Mouse (Mus musculus) gastrocnemius, postnatal 36 days (tissue): Measurements from ENCODE around the gene Pradc1. TPM values are rescaled to one million over a fixed set of nuclear protein-coding genes. Genes with fewer than 3 reads are reported as not detected.
"Not testable (repeated sequence)": the region's sequence is repeated elsewhere in the genome, so short reads cannot be mapped to it uniquely, and the experiment has no call there.

ENCODE experiments used
- DNase-seq, 2 experiments: peaks; one replicate each; pipeline ENCODE4 v3.0.0; 2022
- intact Hi-C: fragments of 180-260 bp; cut with DNase I; formaldehyde crosslinking; loops from one replicate; pipeline ENCODE4 v1.15.1; 2025
- total RNA-seq, 2 experiments: library from RNA; stranded (reverse); gene quantifications; 2 replicates each; pipeline ENCODE4 v1.2.3; 2021

Gene Pradc1
- total RNA-seq, 2 experiments from 2014 or later = 9.6 to 11.0 TPM

- no peak for DNase-seq
- intact Hi-C loops = loop anchor here (5.0 kb wide), 1 partner anchor 509 kb away; the partner anchor contains the start of gene Dusp11
Observed at GRCm38 (mm10) chr6:85452816-85453215, 1.0 kb upstream of the Pradc1 start.

- DNase-seq = no peak
- intact Hi-C loops = loop anchor here (5.0 kb wide), 1 partner anchor 510 kb away; the partner anchor contains the start of gene Dusp11
Observed at GRCm38 (mm10) chr6:85452411-85452665, 568 bp upstream of the Pradc1 start.

- peak; percentile 97 to 98 for DNase-seq
- intact Hi-C loops = loop anchor here (5.0 kb wide), 1 partner anchor 511 kb away; the partner anchor contains the start of gene Dusp11
Observed at GRCm38 (mm10) chr6:85450697-85451663, 790 bp downstream of the Pradc1 start, which contains the start of gene Cct7. Gene Cct7 (plus strand): TSS chr6:85451514.

GRCm38 (mm10) chr6:85450140-85450539 lies 1.6 kb downstream of the Pradc1 start:
- intact Hi-C loops = loop anchor here (5.0 kb wide), 1 partner anchor 512 kb away; the partner anchor contains the start of gene Dusp11
- DNase-seq = not testable (repeated sequence)

GRCm38 (mm10) chr6:85447351-85447750 lies 4.4 kb downstream of the Pradc1 start:
- DNase-seq = no peak
- intact Hi-C loops = no loop called here

GRCm38 (mm10) chr6:85445286-85445685 lies 6.5 kb downstream of the Pradc1 start:
- DNase-seq = no peak
- intact Hi-C loops = no loop called here

- DNase-seq = no peak
- intact Hi-C loops = no loop called here
Observed at GRCm38 (mm10) chr6:85444266-85444965, 7.4 kb downstream of the Pradc1 start.

- no peak for DNase-seq
- intact Hi-C loops = no loop called here
Observed at GRCm38 (mm10) chr6:85443488-85444233, 8.1 kb downstream of the Pradc1 start.

- intact Hi-C loops = no loop called here
- no peak for DNase-seq
Observed at GRCm38 (mm10) chr6:85441142-85441541, 10.6 kb downstream of the Pradc1 start.

- no peak for DNase-seq
- intact Hi-C loops = no loop called here
Observed at GRCm38 (mm10) chr6:85436631-85437030, 15.1 kb downstream of the Pradc1 start.

GRCm38 (mm10) chr6:85436204-85436603 lies 15.6 kb downstream of the Pradc1 start:
- no peak for DNase-seq
- intact Hi-C loops = no loop called here

GRCm38 (mm10) chr6:85433865-85434264 lies 17.9 kb downstream of the Pradc1 start:
- intact Hi-C loops = no loop called here
- no peak for DNase-seq

- intact Hi-C loops = no loop called here
- peak; percentile 75 to 78 for DNase-seq
Observed at GRCm38 (mm10) chr6:85431842-85432431, 19.8 kb downstream of the Pradc1 start, which contains the start of gene Smyd5. Gene Smyd5 (plus strand): TSS chr6:85431989.

- intact Hi-C loops = no loop called here
Observed at GRCm38 (mm10) chr6:85431274-85431841, 20.4 kb downstream of the Pradc1 start.

GRCm38 (mm10) chr6:85423836-85424379 lies 27.9 kb downstream of the Pradc1 start, which contains the start of gene Noto:
Gene Noto (plus strand): TSS chr6:85423886.
- intact Hi-C loops = no loop called here
- no peak for DNase-seq

More at GRCm38 (mm10) chr6:85431274-85431841, 20.4 kb downstream of the Pradc1 start:
- no peak for DNase-seq

- intact Hi-C loops = no loop called here
- no peak for DNase-seq
Observed at GRCm38 (mm10) chr6:85419150-85419549, 32.6 kb downstream of the Pradc1 start.

- DNase-seq = no peak
- intact Hi-C loops = no loop called here
Observed at GRCm38 (mm10) chr6:85415829-85416228, 35.9 kb downstream of the Pradc1 start.

GRCm38 (mm10) chr6:85410771-85411273 lies 40.9 kb downstream of the Pradc1 start:
- intact Hi-C loops = no loop called here

GRCm38 (mm10) chr6:85409003-85409402 lies 42.8 kb downstream of the Pradc1 start:
- DNase-seq = no peak
- intact Hi-C loops = loop anchor here (5.0 kb wide), 1 partner anchor 257 kb away; no protein-coding TSS in a partner anchor

More at GRCm38 (mm10) chr6:85410771-85411273, 40.9 kb downstream of the Pradc1 start:
- DNase-seq = peak; percentile 20 to 29
